Mouse (Mus musculus) liver, postnatal 0 days (tissue): Measurements from ENCODE around the gene Plcb4. TPM values are rescaled to one million over a fixed set of nuclear protein-coding genes. Genes with fewer than 3 reads are reported as not detected.

Experiments
- ATAC-seq: fragments of 200-750 bp; cut with Nextera tagmentation; 2 replicates; pipeline ENCODE4 v1.8.0; 2017; ENCODE audit warnings: mild to moderate bottlenecking, moderate library complexity
- DNase-seq: peaks from one replicate; pipeline ENCODE4 v3.0.0-alpha.2; 2016
- H3K27ac ChIP-seq: fragments of 300-500 bp; sonication (generic); 2 replicates; pipeline ENCODE4 v1.5.1; 2014; ENCODE audit warnings: antibody characterized with exemption, moderate library complexity, mild to moderate bottlenecking, low read depth
- H3K27me3 ChIP-seq: fragments of 300-500 bp; sonication (generic); 2 replicates; pipeline ENCODE4 v1.6.1; 2014; ENCODE audit warnings: low read length, control low read depth, mixed read lengths; ENCODE audit not compliant: insufficient read depth
- H3K36me3 ChIP-seq: fragments of 300-500 bp; sonication (generic); replicated peaks from 2 replicates; pipeline ENCODE4 v1.6.1; 2014; ENCODE audit warnings: mild to moderate bottlenecking, control low read depth, low read length, moderate library complexity, mixed read lengths; ENCODE audit not compliant: insufficient read depth
- H3K4me1 ChIP-seq: fragments of 300-500 bp; sonication (generic); 2 replicates; pipeline ENCODE4 v1.6.1; 2014; ENCODE audit warnings: antibody characterized with exemption, mild to moderate bottlenecking, control low read depth; ENCODE audit not compliant: insufficient read depth
- H3K4me2 ChIP-seq: fragments of 300-500 bp; sonication (generic); 2 replicates; pipeline ENCODE4 v1.6.1; 2014; ENCODE audit warnings: low read depth, mild to moderate bottlenecking, low read length, moderate library complexity, mixed read lengths
- H3K4me3 ChIP-seq: fragments of 300-500 bp; sonication (generic); 2 replicates; pipeline ENCODE4 v1.5.1; 2014; ENCODE audit warnings: low read depth, low read length
- H3K9ac ChIP-seq: fragments of 300-500 bp; sonication (generic); replicated peaks from 2 replicates; pipeline ENCODE4 v1.6.1; 2014; ENCODE audit warnings: mild to moderate bottlenecking, moderate library complexity
- H3K9me3 ChIP-seq: fragments of 300-500 bp; sonication (generic); 2 replicates; pipeline ENCODE4 v1.6.1; 2016; ENCODE audit warnings: mild to moderate bottlenecking, control low read depth, low read length, mixed read lengths
- CTCF ChIP-seq: sonication (generic); IDR thresholded peaks from 2 replicates; pipeline ENCODE4 v1.5.1; 2016; ENCODE audit warnings: antibody characterized with exemption, low read depth
- EP300 ChIP-seq: IDR thresholded peaks from 2 replicates; pipeline ENCODE4 v1.6.1; 2016; ENCODE audit warnings: antibody characterized with exemption, low read depth, mild to moderate bottlenecking
- whole genome bisulfite sequencing: fragments of 180-500 bp; shearing (Covaris S2); extraction: QIAGEN DNeasy Blood & Tissue Kit; methylation state at CpG from one replicate; pipeline ENCODE4 v1.1.7; 2014; ENCODE audit not compliant: insufficient replicate concordance; 5-methylcytosine and 5-hydroxymethylcytosine counted together
- polyA plus RNA-seq: library from polyadenylated mRNA; unstranded; fragments of >200 nt; fragmentation: Nextera tagmentation; extraction: Ambion mirVana; gene quantifications from 2 replicates; pipeline ENCODE4 v1.2.1, GENCODE M21; 2015

Plcb4 gene
- polyA plus RNA-seq, 1 experiment from 2014 or later = 2.8 TPM

DNA sequence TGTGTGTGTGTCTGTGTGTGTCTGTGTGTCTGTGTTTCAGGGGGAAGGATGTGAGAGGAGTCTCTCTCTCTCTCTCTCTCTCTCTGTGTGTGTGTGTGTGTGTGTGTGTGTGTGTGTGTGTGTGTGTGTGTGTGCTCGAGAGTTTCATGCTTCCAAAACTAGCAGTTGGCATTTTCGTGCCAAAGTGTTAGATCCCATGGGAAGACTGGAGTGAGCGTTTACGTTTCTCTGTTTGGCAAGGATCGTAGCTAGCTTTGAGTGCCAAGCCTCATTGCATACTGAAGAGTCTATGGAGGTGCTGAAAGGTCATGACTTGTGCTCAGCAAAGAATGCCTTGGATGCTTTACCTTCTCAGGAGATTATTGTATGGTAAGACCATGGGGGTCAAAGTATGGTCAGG is 259.3 kb downstream of the Plcb4 start:
- WGBS = 77% methylated on average over 4 of the region's 5 CpGs
- Histone ChIP-seq H3K36me3 (no peaks in the 10 kb centered on the region), H3K27ac (no peak overlapping the region), H3K9ac (no peak overlapping the region), H3K27me3 (no peaks in the 10 kb centered on the region), H3K9me3 (no peaks in the 10 kb centered on the region), H3K4me2 (no peak overlapping the region), H3K4me1 (no peaks in the 10 kb centered on the region), H3K4me3 (no peak overlapping the region)
- ATAC-seq (no peak), DNase-seq (no peak)
- TF ChIP-seq EP300 (no peak), CTCF (no peak)

DNA sequence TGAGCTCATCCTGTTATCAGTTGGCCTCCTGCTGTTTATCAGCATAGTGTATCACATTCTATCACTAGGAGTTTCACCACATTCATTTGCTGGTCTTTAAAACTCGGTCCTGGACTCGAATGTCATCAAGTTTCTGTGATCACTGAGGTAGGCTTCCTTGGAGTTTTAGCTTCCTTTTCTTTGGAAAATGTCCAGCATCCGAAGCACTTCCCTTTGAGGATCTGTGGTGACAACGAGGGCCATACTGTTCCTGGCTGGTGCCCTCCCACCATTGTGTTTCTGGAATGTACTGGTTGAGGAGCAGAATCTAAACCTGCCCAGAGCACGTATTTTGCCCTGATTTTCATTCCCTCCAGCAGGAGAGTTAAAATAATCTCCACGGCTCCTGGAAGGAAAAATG is 260.8 kb downstream of the Plcb4 start:
- no peak for TF ChIP-seq EP300
- no peak for TF ChIP-seq CTCF

DNA sequence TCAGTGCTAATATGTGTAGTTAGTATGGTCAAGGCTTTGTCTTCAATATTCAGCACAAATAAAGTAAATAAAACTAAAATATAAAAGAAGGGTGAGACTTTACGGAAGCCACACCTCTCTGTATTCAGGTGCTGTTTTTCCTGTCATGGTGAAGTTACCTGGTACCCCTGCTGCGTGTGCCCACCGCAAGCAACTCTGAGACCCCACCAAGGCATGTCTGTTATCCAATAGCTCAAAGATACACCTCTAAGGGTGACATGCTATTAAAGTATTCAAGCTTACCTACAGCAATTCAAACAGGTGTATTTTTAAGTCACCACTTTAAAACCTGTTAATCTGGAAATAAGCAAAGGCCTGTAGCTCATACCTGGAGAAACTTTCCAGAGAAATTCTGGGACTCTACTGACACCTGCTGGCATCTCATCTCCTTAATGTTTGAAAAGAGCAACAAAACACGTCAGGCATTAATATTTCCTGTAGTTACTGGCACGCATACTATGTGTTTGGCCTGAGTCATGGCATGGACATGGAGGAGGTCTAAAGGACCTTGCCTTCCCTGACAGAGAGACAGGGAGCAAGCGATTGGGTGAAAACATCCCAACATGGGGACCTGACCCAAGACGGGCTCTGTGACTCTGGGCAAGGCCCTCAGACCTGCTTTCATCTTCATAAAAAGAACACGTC is 268.0 kb downstream of the Plcb4 start:
- TF ChIP-seq EP300 = no peak
- peak; percentile 65 for TF ChIP-seq CTCF
- H3K9me3 ChIP-seq = no peaks in the 10 kb centered on the region
- no peak overlapping the region for H3K9ac ChIP-seq
- no peak overlapping the region for H3K4me3 ChIP-seq
- H3K27ac ChIP-seq = no peak overlapping the region
- no peak overlapping the region for H3K4me2 ChIP-seq
- ATAC-seq (no peak), DNase-seq (peak; percentile 18)
- H3K36me3 ChIP-seq = no peaks in the 10 kb centered on the region
- H3K27me3 ChIP-seq = no peaks in the 10 kb centered on the region
- WGBS = 79% methylated on average over 8 of the region's 8 CpGs
- no peaks in the 10 kb centered on the region for H3K4me1 ChIP-seq

More for the DNA sequence above, 260.8 kb downstream of the Plcb4 start:
- WGBS = 56% methylated on average over 6 of the region's 6 CpGs
- DNase-seq (no peak), ATAC-seq (no peak)
- H3K27me3 ChIP-seq = no peaks in the 10 kb centered on the region
- H3K9me3 ChIP-seq = no peaks in the 10 kb centered on the region
- H3K9ac ChIP-seq = no peak overlapping the region
- H3K36me3 ChIP-seq = no peaks in the 10 kb centered on the region
- no peak overlapping the region for H3K27ac ChIP-seq
- H3K4me1 ChIP-seq = no peaks in the 10 kb centered on the region
- no peak overlapping the region for H3K4me3 ChIP-seq
- H3K4me2 ChIP-seq = no peak overlapping the region

DNA sequence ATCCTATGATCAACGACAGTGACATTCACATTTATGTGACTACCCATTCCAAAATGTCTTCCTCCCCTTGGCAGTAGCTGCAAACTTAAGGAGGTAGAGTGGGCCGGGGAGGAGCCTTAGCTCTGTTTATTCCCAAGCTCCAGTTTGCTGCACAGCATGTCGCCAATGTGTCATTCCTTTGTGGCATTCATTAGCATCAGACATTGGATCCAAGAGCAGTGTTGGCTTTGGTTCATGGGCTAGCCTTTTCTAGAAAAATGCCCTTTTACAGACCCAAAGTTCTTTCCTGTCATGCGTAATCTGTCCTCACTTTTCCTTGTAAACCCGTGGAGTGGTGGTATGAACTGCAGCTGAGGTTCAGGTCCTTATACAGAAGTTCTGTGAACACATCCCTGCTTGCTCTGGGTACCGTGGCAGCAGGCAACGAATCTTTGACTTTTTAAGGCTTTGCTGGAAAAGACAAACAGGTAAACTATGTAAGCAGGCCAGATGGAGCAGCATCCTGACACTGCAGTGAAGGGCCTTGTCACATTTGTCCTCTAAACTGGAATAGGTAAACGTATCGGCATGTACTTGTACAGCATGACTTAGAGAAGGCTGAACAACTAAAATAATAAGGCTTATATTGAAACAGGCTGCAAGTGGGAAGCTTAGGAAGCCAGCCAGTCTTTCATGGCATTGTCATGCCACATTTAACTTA is 270.4 kb downstream of the Plcb4 start:
- Histone ChIP-seq H3K9ac (no peak overlapping the region), H3K36me3 (no peaks in the 10 kb centered on the region), H3K4me1 (no peaks in the 10 kb centered on the region), H3K27me3 (no peaks in the 10 kb centered on the region), H3K9me3 (no peaks in the 10 kb centered on the region), H3K4me3 (no peak overlapping the region), H3K4me2 (no peak overlapping the region), H3K27ac (no peak overlapping the region)
- ATAC-seq (no peak), DNase-seq (no peak)
- WGBS = 79% methylated on average over 9 of the region's 9 CpGs
- TF ChIP-seq EP300 (no peak), CTCF (no peak)

DNA sequence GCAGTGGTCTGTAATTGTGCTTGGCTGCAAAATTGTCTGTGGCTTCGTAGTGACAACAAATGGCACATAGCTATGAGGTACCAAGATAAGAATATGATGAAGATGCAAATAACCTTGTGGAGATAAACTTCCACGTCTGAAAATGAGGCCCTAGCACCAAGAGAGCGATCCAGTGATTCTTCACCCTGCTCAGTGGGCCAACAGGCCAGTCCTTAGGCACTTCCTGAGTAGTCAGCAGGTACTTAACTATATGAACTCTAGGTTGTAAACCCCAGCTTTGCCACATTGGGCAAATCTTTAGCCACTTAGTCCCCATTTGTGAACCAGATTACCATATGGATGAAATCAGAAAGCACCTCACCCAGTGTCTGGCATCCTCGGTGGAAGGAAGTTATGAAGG is 271.9 kb downstream of the Plcb4 start:
- H3K9me3 ChIP-seq = no peaks in the 10 kb centered on the region
- H3K4me3 ChIP-seq = no peak overlapping the region
- no peak overlapping the region for H3K27ac ChIP-seq
- no peaks in the 10 kb centered on the region for H3K27me3 ChIP-seq
- DNase-seq = no peak
- no peak overlapping the region for H3K9ac ChIP-seq
- no peak for ATAC-seq
- H3K4me2 ChIP-seq = no peak overlapping the region
- WGBS = 58% methylated on average over 4 of the region's 4 CpGs
- TF ChIP-seq EP300 = no peak
- no peak for TF ChIP-seq CTCF
- no peaks in the 10 kb centered on the region for H3K36me3 ChIP-seq
- no peaks in the 10 kb centered on the region for H3K4me1 ChIP-seq

DNA sequence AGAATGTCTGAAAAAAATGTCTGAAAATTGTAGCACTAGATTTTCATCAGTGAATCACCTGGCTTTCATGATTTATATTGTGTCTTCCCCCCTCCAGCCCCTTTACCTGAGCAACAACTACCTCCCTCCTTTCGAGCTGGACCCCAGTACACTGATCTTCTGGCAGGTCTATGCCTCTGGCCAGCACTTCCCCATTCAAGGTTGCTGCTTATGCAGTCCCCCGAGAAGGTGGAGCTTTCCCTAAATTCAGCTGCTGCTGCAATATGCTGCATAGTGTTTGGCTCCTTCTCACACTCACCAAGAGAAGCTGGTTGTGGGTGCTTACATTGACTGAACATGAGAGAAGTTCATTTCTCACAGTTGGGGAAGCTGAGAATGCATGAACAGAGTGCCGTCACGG is 273.8 kb downstream of the Plcb4 start:
- H3K9ac ChIP-seq = no peak overlapping the region
- H3K4me1 ChIP-seq = no peaks in the 10 kb centered on the region
- no peaks in the 10 kb centered on the region for H3K27me3 ChIP-seq
- WGBS = 69% methylated on average over 4 of the region's 4 CpGs
- no peak overlapping the region for H3K4me2 ChIP-seq
- ATAC-seq (no peak), DNase-seq (no peak)
- no peak overlapping the region for H3K4me3 ChIP-seq
- no peaks in the 10 kb centered on the region for H3K9me3 ChIP-seq
- H3K27ac ChIP-seq = no peak overlapping the region
- H3K36me3 ChIP-seq = no peaks in the 10 kb centered on the region
- TF ChIP-seq EP300 (no peak), CTCF (no peak)
